Mouse (Mus musculus): ENCODE data around the gene Cyp4v3. TPM values are rescaled to one million over a fixed set of nuclear protein-coding genes. Genes with fewer than 3 reads are reported as not detected.

Cyp4v3 gene
- polyA plus RNA-seq (2012; ENCODE audit: insufficient read depth, insufficient read length, missing spikeins): 29.3 and 45.5 TPM in 2 replicates

DNA sequence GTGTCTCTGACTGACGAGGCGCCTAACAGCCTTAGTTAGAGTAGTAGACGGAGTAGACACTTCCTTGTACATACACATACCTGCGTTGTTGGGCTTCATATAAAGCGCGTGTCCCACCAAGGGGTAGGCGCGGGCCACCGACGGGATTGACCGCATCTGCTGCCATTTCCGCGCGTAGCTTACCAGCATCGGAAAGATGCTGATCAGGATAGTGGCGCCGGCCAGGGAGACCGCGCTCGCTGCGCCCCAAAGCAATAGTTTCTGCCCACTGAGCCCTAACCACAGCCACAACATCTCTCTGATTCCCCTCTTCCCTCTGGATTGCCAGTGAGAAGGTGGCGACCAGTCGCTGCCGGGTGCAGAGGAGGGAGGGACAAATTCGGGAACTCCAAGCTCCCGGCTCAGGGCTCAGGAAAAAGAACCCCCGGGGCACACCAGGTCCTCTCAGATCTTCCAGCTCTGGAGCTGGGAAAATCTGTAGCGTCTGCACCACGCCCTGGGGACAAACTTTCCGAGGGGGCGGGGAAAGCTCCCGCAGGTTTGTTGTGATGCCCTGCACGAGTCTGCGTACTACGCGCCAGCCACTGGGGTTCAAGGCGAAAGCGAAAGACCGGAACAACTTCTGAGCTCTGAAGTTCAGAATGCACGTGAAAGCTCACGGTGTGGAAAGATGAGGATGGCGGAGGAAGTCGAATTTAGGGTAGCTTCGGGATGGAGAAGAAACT is at the start of gene Cyp4v3:
TSS of gene Cyp4v3 (minus strand) at position 532 of the 725 bp plus-strand sequence.
- Histone ChIP-seq H3K4me3 (ENCODE audit: insufficient read depth, low read depth, low read length) (peak within 1 kb of the TSS; percentile 69), H3K4me1 (ENCODE audit: control insufficient read depth, insufficient read depth, insufficient read length, low read length) (peaks cover 6% of the 10 kb centered on the region), H3K27ac (replicated peaks; ENCODE audit: low read depth, low read length) (peak within 1 kb of the TSS; percentile 74)

DNA sequence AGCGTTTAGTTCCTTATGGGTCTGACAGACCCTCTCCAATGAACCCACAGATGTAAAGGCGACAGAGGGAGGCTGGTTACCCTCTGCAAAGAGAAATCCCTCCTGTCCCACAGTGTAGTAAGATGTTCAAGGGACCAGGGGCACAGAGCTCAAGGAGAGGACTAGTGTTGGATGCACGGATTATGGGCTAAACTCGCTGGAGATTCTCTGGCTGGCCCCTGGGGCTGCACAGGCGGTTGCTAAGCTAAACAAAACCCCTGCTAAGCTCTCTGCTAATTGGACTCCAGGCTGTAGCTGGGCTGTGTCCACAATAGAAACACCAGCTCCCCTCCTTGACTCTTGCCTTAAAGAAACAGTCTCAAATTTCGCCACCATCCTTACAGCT is 48.9 kb upstream of the Cyp4v3 start, which contains the start of gene Fam149a:
TSS of gene Fam149a (minus strand) at position 329 of the 385 bp plus-strand sequence.
- H3K4me3 ChIP-seq (ENCODE audit: insufficient read depth, low read depth, low read length): no peak within 1 kb of the TSS
- H3K27ac ChIP-seq (replicated peaks; ENCODE audit: low read depth, low read length): no peak within 1 kb of the TSS
- H3K4me1 ChIP-seq (ENCODE audit: control insufficient read depth, insufficient read depth, insufficient read length, low read length): no peaks in the 10 kb centered on the region

DNA sequence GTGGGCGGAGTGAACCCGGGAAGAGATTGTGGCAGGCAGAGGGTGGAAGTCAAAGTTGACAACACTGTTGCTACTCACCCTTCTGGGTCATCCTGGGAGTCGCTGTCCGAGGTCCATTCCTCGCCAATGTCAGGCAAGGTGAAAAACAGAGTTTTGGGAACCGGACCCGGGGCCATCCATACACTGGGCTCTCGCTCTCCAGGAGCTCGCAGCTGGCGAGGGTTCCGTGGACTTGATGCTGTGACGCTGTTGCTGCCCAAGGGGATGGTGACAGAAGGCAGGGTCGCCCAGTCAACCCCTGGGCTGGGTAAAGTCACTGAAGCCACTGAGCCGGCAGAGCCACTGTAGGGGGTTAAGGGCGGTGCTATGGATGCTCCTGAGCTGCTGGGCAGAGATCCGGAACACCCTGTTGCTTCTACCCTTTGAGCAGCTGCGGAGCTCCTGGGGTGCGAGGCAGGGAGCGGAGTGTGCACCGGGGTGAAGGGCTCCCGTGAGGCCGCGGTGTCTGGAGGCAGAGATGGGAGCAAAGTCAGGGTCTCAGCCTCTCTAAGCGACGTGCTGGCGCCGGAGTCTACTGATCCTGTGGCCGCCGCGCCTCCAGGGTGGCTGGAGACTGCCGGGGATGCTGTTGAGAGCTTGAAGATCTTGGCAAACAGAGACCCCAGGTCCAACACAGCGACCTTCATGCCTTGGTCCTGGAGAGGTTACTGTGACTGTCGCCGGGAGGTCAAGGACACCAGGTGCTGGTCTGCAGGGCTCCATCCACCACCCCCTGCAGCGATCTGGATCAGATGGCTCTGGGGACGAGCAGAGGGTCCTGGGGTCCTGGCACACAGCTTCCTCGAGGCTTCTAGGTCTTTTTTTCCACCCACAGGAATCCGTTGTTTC is 48.3 kb upstream of the Cyp4v3 start:
- H3K27ac ChIP-seq (replicated peaks; ENCODE audit: low read depth, low read length): no peak overlapping the region
- no peaks in the 10 kb centered on the region for H3K4me1 ChIP-seq (ENCODE audit: control insufficient read depth, insufficient read depth, insufficient read length, low read length)
- no peak overlapping the region for H3K4me3 ChIP-seq (ENCODE audit: insufficient read depth, low read depth, low read length)

GRCm38 (mm10) chr8:45380598-45380997 is 47.6 kb upstream of the Cyp4v3 start:
- H3K27ac ChIP-seq (replicated peaks; ENCODE audit: low read depth, low read length): no peak overlapping the region
- H3K4me1 ChIP-seq (ENCODE audit: control insufficient read depth, insufficient read depth, insufficient read length, low read length): no peaks in the 10 kb centered on the region
- H3K4me3 ChIP-seq (ENCODE audit: insufficient read depth, low read depth, low read length): no peak overlapping the region

- Histone ChIP-seq H3K27ac (replicated peaks; ENCODE audit: low read depth, low read length) (no peak overlapping the region), H3K4me1 (ENCODE audit: control insufficient read depth, insufficient read depth, insufficient read length, low read length) (no peaks in the 10 kb centered on the region), H3K4me3 (ENCODE audit: insufficient read depth, low read depth, low read length) (no peak overlapping the region)
These were observed 41.1 kb upstream of the Cyp4v3 start for GRCm38 (mm10) chr8:45374071-45374470.

DNA sequence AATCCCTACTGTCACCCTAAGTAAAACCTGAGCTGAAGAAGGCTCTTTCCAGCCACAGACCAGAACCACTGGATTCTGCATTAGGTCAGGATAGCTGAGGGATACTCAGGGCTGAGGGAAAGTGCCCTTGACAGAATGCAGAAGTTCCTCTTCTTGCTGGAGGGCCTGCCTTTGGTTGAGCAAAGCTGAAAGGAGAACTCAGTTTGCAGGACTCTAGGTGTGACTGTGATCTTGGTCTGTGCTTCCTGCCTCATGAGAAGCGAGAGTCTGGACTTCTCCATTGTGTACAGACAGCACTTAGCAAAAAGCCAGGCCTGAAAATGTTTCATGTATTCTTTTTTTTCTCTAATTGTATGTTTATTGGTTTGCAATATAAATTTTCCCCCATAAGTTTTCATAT is 34.1 kb upstream of the Cyp4v3 start:
- Histone ChIP-seq H3K27ac (replicated peaks; ENCODE audit: low read depth, low read length) (no peak overlapping the region), H3K4me3 (ENCODE audit: insufficient read depth, low read depth, low read length) (no peak overlapping the region), H3K4me1 (ENCODE audit: control insufficient read depth, insufficient read depth, insufficient read length, low read length) (no peaks in the 10 kb centered on the region)

- Histone ChIP-seq H3K27ac (replicated peaks; ENCODE audit: low read depth, low read length) (no peak overlapping the region), H3K4me3 (ENCODE audit: insufficient read depth, low read depth, low read length) (no peak overlapping the region), H3K4me1 (ENCODE audit: control insufficient read depth, insufficient read depth, insufficient read length, low read length) (no peaks in the 10 kb centered on the region)
These were observed 30.2 kb upstream of the Cyp4v3 start for GRCm38 (mm10) chr8:45363220-45363619.

DNA sequence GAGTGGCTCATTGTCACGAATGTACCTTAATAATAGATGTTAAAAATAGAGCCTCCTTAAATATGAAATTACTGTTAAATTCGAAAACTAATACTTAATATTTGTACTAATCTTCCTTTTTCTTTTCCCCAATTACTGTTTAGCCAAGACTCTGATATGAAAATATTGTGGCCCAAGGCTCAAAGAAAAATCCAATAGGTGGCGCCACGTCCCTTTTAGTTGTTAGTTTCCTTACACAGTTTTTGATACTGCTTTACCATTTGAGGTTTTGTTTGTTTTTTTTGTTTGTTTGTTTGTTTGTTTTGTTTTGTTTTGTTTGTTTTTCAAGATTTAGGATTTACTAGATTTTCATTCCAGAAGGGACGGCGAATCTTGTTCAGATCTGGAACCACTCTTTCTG is 29.3 kb upstream of the Cyp4v3 start:
- no peaks in the 10 kb centered on the region for H3K4me1 ChIP-seq (ENCODE audit: control insufficient read depth, insufficient read depth, insufficient read length, low read length)
- H3K4me3 ChIP-seq (ENCODE audit: insufficient read depth, low read depth, low read length): no peak overlapping the region
- H3K27ac ChIP-seq (replicated peaks; ENCODE audit: low read depth, low read length): no peak overlapping the region

- Histone ChIP-seq H3K27ac (replicated peaks; ENCODE audit: low read depth, low read length) (no peak overlapping the region), H3K4me3 (ENCODE audit: insufficient read depth, low read depth, low read length) (no peak overlapping the region), H3K4me1 (ENCODE audit: control insufficient read depth, insufficient read depth, insufficient read length, low read length) (no peaks in the 10 kb centered on the region)
These were observed 26.1 kb upstream of the Cyp4v3 start for GRCm38 (mm10) chr8:45359091-45359605.

- no peak overlapping the region for H3K27ac ChIP-seq (replicated peaks; ENCODE audit: low read depth, low read length)
- no peaks in the 10 kb centered on the region for H3K4me1 ChIP-seq (ENCODE audit: control insufficient read depth, insufficient read depth, insufficient read length, low read length)
- peak overlapping the region; percentile 82 for H3K4me3 ChIP-seq (ENCODE audit: insufficient read depth, low read depth, low read length)
These were observed 25.3 kb upstream of the Cyp4v3 start for GRCm38 (mm10) chr8:45358132-45358918.

GRCm38 (mm10) chr8:45355809-45356208 is 22.8 kb upstream of the Cyp4v3 start:
- Histone ChIP-seq H3K4me3 (ENCODE audit: insufficient read depth, low read depth, low read length) (no peak overlapping the region), H3K27ac (replicated peaks; ENCODE audit: low read depth, low read length) (no peak overlapping the region), H3K4me1 (ENCODE audit: control insufficient read depth, insufficient read depth, insufficient read length, low read length) (no peaks in the 10 kb centered on the region)

DNA sequence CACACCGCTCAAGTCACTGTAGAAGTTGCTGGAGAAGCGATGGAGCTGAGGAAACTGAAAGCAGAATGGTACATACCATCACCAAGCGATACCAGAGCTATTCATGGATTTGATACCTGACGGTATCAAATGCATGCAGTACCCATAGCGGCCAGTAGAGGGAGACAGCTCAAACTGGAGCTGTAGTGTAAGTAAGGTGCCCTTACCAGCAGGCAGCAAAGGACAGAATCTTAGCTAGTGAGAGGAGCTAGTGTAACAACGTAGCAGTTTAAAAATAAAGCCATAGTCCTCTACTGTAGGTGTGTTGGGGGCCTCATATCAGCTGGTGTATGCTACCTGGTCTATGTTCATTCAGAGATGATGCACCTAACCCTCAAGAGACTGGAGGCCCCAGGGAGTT is 12.0 kb upstream of the Cyp4v3 start:
- Histone ChIP-seq H3K4me3 (ENCODE audit: insufficient read depth, low read depth, low read length) (no peak overlapping the region), H3K4me1 (ENCODE audit: control insufficient read depth, insufficient read depth, insufficient read length, low read length) (no peaks in the 10 kb centered on the region)

GRCm38 (mm10) chr8:45344298-45344697 is 11.3 kb upstream of the Cyp4v3 start:
- no peak overlapping the region for H3K4me3 ChIP-seq (ENCODE audit: insufficient read depth, low read depth, low read length)
- H3K27ac ChIP-seq (replicated peaks; ENCODE audit: low read depth, low read length): no peak overlapping the region
- H3K4me1 ChIP-seq (ENCODE audit: control insufficient read depth, insufficient read depth, insufficient read length, low read length): no peaks in the 10 kb centered on the region

More for the DNA sequence above, 12.0 kb upstream of the Cyp4v3 start:
- H3K27ac ChIP-seq (replicated peaks; ENCODE audit: low read depth, low read length): no peak overlapping the region

DNA sequence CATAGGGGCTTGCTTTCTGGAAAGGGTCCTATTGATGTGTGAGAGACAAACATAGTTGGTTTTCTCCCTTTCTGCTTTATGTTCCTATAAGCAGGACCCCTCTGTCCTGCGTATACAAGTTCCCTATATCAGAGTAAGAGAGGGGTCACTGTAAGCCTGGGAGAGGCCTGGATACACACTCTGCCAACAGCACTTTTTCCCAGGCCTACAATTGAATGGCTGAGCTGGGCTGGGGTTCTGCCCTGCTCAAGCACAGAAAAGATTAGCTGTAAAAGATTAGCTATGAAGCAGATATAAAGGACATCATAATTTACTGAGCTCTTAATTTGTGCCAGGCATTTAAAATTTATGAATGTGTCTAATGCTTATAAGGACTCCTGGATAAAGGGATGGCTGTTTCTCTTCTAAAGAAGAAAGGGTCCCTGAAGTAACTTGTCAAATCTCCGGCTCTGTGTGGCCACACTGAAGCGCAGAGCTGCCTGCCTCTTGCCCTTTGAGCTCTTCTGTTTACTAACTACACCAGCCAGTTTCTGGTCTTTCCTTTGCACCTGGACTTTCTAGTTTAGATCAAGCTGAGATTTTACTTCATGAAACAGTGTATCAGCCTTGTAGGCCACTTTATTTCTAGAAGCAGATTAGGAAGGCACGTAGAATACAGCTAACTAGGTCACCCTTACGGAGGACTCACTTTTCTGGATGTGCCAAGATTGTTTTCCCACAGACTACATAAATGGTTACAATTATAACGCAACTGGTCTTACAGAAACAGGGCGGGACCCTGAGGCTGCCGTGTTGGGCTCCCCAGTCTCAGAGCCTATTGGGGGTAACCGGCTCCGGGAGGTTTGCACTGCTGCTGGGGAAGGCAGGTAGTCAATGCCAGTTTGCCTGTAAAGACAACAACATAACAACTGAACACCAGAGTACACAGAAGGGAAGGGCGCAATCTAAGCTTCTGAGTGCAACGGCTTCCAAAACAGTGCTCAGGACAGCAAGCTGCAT is 8.9 kb upstream of the Cyp4v3 start:
- Histone ChIP-seq H3K4me3 (ENCODE audit: insufficient read depth, low read depth, low read length) (no peak overlapping the region), H3K27ac (replicated peaks; ENCODE audit: low read depth, low read length) (no peak overlapping the region), H3K4me1 (ENCODE audit: control insufficient read depth, insufficient read depth, insufficient read length, low read length) (no peaks in the 10 kb centered on the region)

All from brown adipose tissue, adult 24 weeks (tissue).